Mouse (Mus musculus): ENCODE data around the gene Sowahb.

GRCm38 (mm10) chr5:93053606-93054397 lies 9.0 kb upstream of the Sowahb start:
- TF ChIP-seq CTCF (IDR thresholded peaks at IDR 0.05; ENCODE audit: borderline replicate concordance, insufficient read depth, low read length) (no peak), POLR2A (IDR thresholded peaks at IDR 0.05; ENCODE audit: low read depth, low read length) (no peak)
